Mouse (Mus musculus): Measurements from ENCODE around the gene Pcsk5. TPM values are rescaled to one million over a fixed set of nuclear protein-coding genes. Genes with fewer than 3 reads are reported as not detected.

The Pcsk5 gene
- polyA plus RNA-seq, 1 experiment from 2014 or later: 14.3 TPM

GRCm38 (mm10) chr19:17835681-17836565 is 1.5 kb downstream of the Pcsk5 start:
- Histone ChIP-seq H3K9me3 (no peaks in the 10 kb centered on the region), H3K27ac (replicated peaks) (peak overlapping the region; percentile 92), H3K27me3 (replicated peaks; ENCODE audit: low read depth, poor library complexity, severe bottlenecking) (peaks cover 15% of the 10 kb centered on the region), H3K4me1 (peaks cover 39% of the 10 kb centered on the region), H3K36me3 (replicated peaks) (no peaks in the 10 kb centered on the region), H3K4me3 (peak overlapping the region; percentile 84)
- WGBS: under 1% methylated on average over 28 of the region's 28 CpGs
- DNase-seq (ENCODE audit: low spot score): peak; percentile 64

- H3K4me3 ChIP-seq: peak overlapping the region; percentile 84
- no peaks in the 10 kb centered on the region for H3K9me3 ChIP-seq
- H3K4me1 ChIP-seq: peaks cover 41% of the 10 kb centered on the region
- H3K27me3 ChIP-seq (replicated peaks; ENCODE audit: low read depth, poor library complexity, severe bottlenecking): peaks cover 15% of the 10 kb centered on the region
- no peaks in the 10 kb centered on the region for H3K36me3 ChIP-seq (replicated peaks)
- DNase-seq (ENCODE audit: low spot score): no peak
- H3K27ac ChIP-seq (replicated peaks): no peak overlapping the region
These were observed 2.5 kb downstream of the Pcsk5 start for GRCm38 (mm10) chr19:17834894-17835293.

- no peak for DNase-seq (ENCODE audit: low spot score)
- Histone ChIP-seq H3K27me3 (replicated peaks; ENCODE audit: low read depth, poor library complexity, severe bottlenecking) (0 out of 2 replicates have a peak, but pooled peaks cover 8% of the 10 kb centered on the region), H3K4me3 (no peak overlapping the region), H3K27ac (replicated peaks) (no peak overlapping the region), H3K4me1 (peaks cover 32% of the 10 kb centered on the region), H3K9me3 (no peaks in the 10 kb centered on the region), H3K36me3 (replicated peaks) (no peaks in the 10 kb centered on the region)
- 90% methylated on average over 2 of the region's 2 CpGs for WGBS
These were observed 6.1 kb downstream of the Pcsk5 start for GRCm38 (mm10) chr19:17831376-17831775.

GRCm38 (mm10) chr19:17828414-17828813 is 9.0 kb downstream of the Pcsk5 start:
- WGBS: 88% methylated on average over 8 of the region's 8 CpGs
- Histone ChIP-seq H3K9me3 (no peaks in the 10 kb centered on the region), H3K4me1 (peaks cover 5% of the 10 kb centered on the region; the same call in 1 of the 2 replicates), H3K36me3 (replicated peaks) (no peaks in the 10 kb centered on the region), H3K4me3 (no peak overlapping the region), H3K27me3 (replicated peaks; ENCODE audit: low read depth, poor library complexity, severe bottlenecking) (no peaks in the 10 kb centered on the region), H3K27ac (replicated peaks) (no peak overlapping the region)
- no peak for DNase-seq (ENCODE audit: low spot score)

- H3K9me3 ChIP-seq: no peaks in the 10 kb centered on the region
- 69% methylated on average over 3 of the region's 3 CpGs for WGBS
- no peak overlapping the region for H3K4me3 ChIP-seq
- H3K27ac ChIP-seq (replicated peaks): no peak overlapping the region
- H3K4me1 ChIP-seq: peaks cover 5% of the 10 kb centered on the region; the same call in 1 of the 2 replicates
- H3K27me3 ChIP-seq (replicated peaks; ENCODE audit: low read depth, poor library complexity, severe bottlenecking): no peaks in the 10 kb centered on the region
- H3K36me3 ChIP-seq (replicated peaks): no peaks in the 10 kb centered on the region
- DNase-seq (ENCODE audit: low spot score): no peak
These were observed 10.7 kb downstream of the Pcsk5 start for GRCm38 (mm10) chr19:17826694-17827093.

- H3K27me3 ChIP-seq (replicated peaks; ENCODE audit: low read depth, poor library complexity, severe bottlenecking): no peaks in the 10 kb centered on the region
- DNase-seq (ENCODE audit: low spot score): no peak
- WGBS: 96% methylated on average over 2 of the region's 2 CpGs
- H3K36me3 ChIP-seq (replicated peaks): no peaks in the 10 kb centered on the region
- no peak overlapping the region for H3K27ac ChIP-seq (replicated peaks)
- H3K4me3 ChIP-seq: no peak overlapping the region
- no peaks in the 10 kb centered on the region for H3K4me1 ChIP-seq
- H3K9me3 ChIP-seq: no peaks in the 10 kb centered on the region
These were observed 17.4 kb downstream of the Pcsk5 start for GRCm38 (mm10) chr19:17820046-17820445.

- no peak overlapping the region for H3K4me3 ChIP-seq
- no peak overlapping the region for H3K27ac ChIP-seq (replicated peaks)
- WGBS: 81% methylated on average over 5 of the region's 5 CpGs
- no peaks in the 10 kb centered on the region for H3K36me3 ChIP-seq (replicated peaks)
- H3K27me3 ChIP-seq (replicated peaks; ENCODE audit: low read depth, poor library complexity, severe bottlenecking): no peaks in the 10 kb centered on the region
- no peaks in the 10 kb centered on the region for H3K4me1 ChIP-seq
- H3K9me3 ChIP-seq: no peaks in the 10 kb centered on the region
- no peak for DNase-seq (ENCODE audit: low spot score)
These were observed 18.4 kb downstream of the Pcsk5 start for GRCm38 (mm10) chr19:17819081-17819480.

- no peak overlapping the region for H3K27ac ChIP-seq (replicated peaks)
- DNase-seq (ENCODE audit: low spot score): no peak
- no peaks in the 10 kb centered on the region for H3K4me1 ChIP-seq
- no peaks in the 10 kb centered on the region for H3K27me3 ChIP-seq (replicated peaks; ENCODE audit: low read depth, poor library complexity, severe bottlenecking)
- H3K4me3 ChIP-seq: no peak overlapping the region
- no peaks in the 10 kb centered on the region for H3K36me3 ChIP-seq (replicated peaks)
- H3K9me3 ChIP-seq: no peaks in the 10 kb centered on the region
- 90% methylated on average over 3 of the region's 3 CpGs for WGBS
These were observed 22.4 kb downstream of the Pcsk5 start for GRCm38 (mm10) chr19:17815062-17815461.

GRCm38 (mm10) chr19:17813449-17813990 is 23.9 kb downstream of the Pcsk5 start:
- H3K36me3 ChIP-seq (replicated peaks): no peaks in the 10 kb centered on the region
- no peak for DNase-seq (ENCODE audit: low spot score)
- H3K4me3 ChIP-seq: no peak overlapping the region
- H3K9me3 ChIP-seq: no peaks in the 10 kb centered on the region
- WGBS: 91% methylated on average over 5 of the region's 5 CpGs
- H3K27me3 ChIP-seq (replicated peaks; ENCODE audit: low read depth, poor library complexity, severe bottlenecking): no peaks in the 10 kb centered on the region
- no peak overlapping the region for H3K27ac ChIP-seq (replicated peaks)
- no peaks in the 10 kb centered on the region for H3K4me1 ChIP-seq

GRCm38 (mm10) chr19:17812661-17813060 is 24.8 kb downstream of the Pcsk5 start:
- Histone ChIP-seq H3K9me3 (no peaks in the 10 kb centered on the region), H3K27me3 (replicated peaks; ENCODE audit: low read depth, poor library complexity, severe bottlenecking) (no peaks in the 10 kb centered on the region), H3K4me1 (no peaks in the 10 kb centered on the region), H3K4me3 (no peak overlapping the region), H3K36me3 (replicated peaks) (no peaks in the 10 kb centered on the region), H3K27ac (replicated peaks) (no peak overlapping the region)
- 73% methylated on average over 7 of the region's 7 CpGs for WGBS
- no peak for DNase-seq (ENCODE audit: low spot score)

- Histone ChIP-seq H3K27ac (replicated peaks) (no peak overlapping the region), H3K4me3 (no peak overlapping the region), H3K9me3 (no peaks in the 10 kb centered on the region), H3K36me3 (replicated peaks) (no peaks in the 10 kb centered on the region), H3K4me1 (no peaks in the 10 kb centered on the region), H3K27me3 (replicated peaks; ENCODE audit: low read depth, poor library complexity, severe bottlenecking) (no peaks in the 10 kb centered on the region)
- 85% methylated on average over 5 of the region's 5 CpGs for WGBS
- DNase-seq (ENCODE audit: low spot score): no peak
These were observed 30.8 kb downstream of the Pcsk5 start for GRCm38 (mm10) chr19:17806626-17807025.

GRCm38 (mm10) chr19:17800798-17801197 is 36.6 kb downstream of the Pcsk5 start:
- Histone ChIP-seq H3K4me3 (no peak overlapping the region), H3K27me3 (replicated peaks; ENCODE audit: low read depth, poor library complexity, severe bottlenecking) (no peaks in the 10 kb centered on the region), H3K36me3 (replicated peaks) (no peaks in the 10 kb centered on the region), H3K4me1 (no peaks in the 10 kb centered on the region), H3K27ac (replicated peaks) (no peak overlapping the region), H3K9me3 (no peaks in the 10 kb centered on the region)
- DNase-seq (ENCODE audit: low spot score): no peak
- 88% methylated on average over 1 of the region's 1 CpGs for WGBS
